Mouse (Mus musculus): ENCODE measurements at regions not wholly inside any gene's neighbourhood (a gene's known extent, or its start where the extent isn't known, plus 50 kb on each side); places are given as distances from the start of the nearest gene placed in this dataset.

DNA sequence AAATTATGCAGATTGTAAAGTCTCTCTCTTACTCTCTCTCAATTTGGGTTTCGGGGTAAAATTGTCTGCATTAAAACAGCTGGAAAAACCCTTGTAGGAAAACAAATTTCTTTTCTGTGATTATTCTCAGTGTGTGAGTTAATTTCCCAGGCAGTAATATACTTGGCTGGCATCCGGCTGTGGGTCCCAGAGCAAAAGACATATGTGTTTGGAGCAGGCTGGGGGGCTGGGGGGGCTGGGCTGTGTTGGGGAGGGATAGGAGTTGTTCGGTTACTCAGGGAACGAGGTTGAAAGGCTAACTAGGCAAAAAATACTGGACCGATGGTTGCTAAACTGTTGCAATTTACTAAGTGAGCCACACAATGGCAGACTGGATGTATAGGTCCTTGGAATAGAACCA is 175.3 kb upstream of the Rbfox1 start:
- Histone ChIP-seq H3K9ac (ENCODE audit: control insufficient read depth, low read depth, low read length, poor library complexity, severe bottlenecking) (no peak overlapping the region), H3K27ac (ENCODE audit: control insufficient read depth, low read depth, low read length) (no peak overlapping the region), H3K4me3 (ENCODE audit: control insufficient read depth in 1 of 2, insufficient read depth in 1 of 2, low read depth in 2 of 2, low read length in 2 of 2) (no peak overlapping the region), H3K36me3 (ENCODE audit: control insufficient read depth in 1 of 2, insufficient read depth in 2 of 2, low read length in 2 of 2) (no peaks in the 10 kb centered on the region), H3K27me3 (ENCODE audit: control insufficient read depth in 1 of 2, insufficient read depth in 2 of 2, low read length in 2 of 2) (no peaks in the 10 kb centered on the region), H3K79me2 (ENCODE audit: control insufficient read depth, insufficient read depth, low read length, poor library complexity) (no peaks in the 10 kb centered on the region), H3K4me1 (ENCODE audit: control insufficient read depth in 1 of 2, insufficient read depth in 2 of 2, low read length in 2 of 2) (no peaks in the 10 kb centered on the region), H3K9me3 (replicated peaks; ENCODE audit: insufficient read depth, low read length) (no peaks in the 10 kb centered on the region)
- no peak for DNase-seq (ENCODE audit: low read depth, low spot score)
- TF ChIP-seq MYB (IDR thresholded peaks at IDR 0.05; ENCODE audit: low read depth, low read length), result no peak
- TF ChIP-seq RCOR1 (IDR thresholded peaks at IDR 0.05; ENCODE audit: low read depth, low read length), result no peak
- no peak for TF ChIP-seq MAX (IDR thresholded peaks at IDR 0.05; ENCODE audit: low read length)
- no peak for TF ChIP-seq POLR2A (IDR thresholded peaks at IDR 0.05; ENCODE audit: control insufficient read depth in 1 of 2, insufficient read depth in 1 of 2, low read depth in 1 of 2, low read length in 2 of 2, poor library complexity in 1 of 2)
- TF ChIP-seq USF1 (IDR thresholded peaks at IDR 0.05; ENCODE audit: low read depth, low read length), result no peak
- TF ChIP-seq TAL1 (IDR thresholded peaks at IDR 0.05; ENCODE audit: low read length), result no peak
- no peak for TF ChIP-seq GABPA (IDR thresholded peaks at IDR 0.05; ENCODE audit: low read depth, low read length)
- no peak for TF ChIP-seq MEF2A (IDR thresholded peaks at IDR 0.05; ENCODE audit: extremely low read depth, insufficient replicate concordance, low read depth, low read length, poor library complexity, severe bottlenecking)
- TF ChIP-seq RAD21 (IDR thresholded peaks at IDR 0.05; ENCODE audit: low read depth, low read length), result no peak
- TF ChIP-seq POLR2AphosphoS2 (IDR thresholded peaks at IDR 0.05; ENCODE audit: low read length), result no peak

DNA sequence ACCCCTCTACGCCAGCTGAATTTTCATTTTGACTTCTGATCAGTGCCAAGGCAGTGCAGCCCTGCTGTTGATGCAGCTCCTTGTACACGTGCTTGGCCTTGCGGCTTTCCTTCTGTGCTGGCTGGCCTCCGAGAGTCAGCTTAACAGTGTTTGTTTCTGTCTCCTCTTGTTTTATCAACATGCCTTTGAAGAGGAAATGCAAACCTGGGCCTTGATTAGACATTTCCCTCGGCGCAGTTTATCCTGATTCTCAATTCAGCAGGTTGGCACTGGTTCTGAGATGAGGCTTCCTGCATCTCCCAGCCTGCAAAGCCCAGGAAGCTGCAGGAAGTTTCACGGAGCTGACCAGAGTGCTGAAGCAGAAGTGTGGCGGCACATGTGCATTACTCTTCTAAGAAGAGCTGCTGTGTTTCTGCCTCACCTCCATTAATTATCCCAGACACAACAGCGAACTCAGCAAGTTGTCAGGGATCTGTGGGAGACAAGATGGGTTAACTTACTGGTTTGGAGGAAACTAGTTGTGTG is 184.4 kb upstream of the Rbfox1 start:
- TF ChIP-seq KAT2A (conservative IDR thresholded peaks at IDR 0.05; ENCODE audit: low read depth, low read length) (no peak), POLR2AphosphoS5 (IDR thresholded peaks at IDR 0.05; ENCODE audit: borderline replicate concordance, low read depth, low read length) (no peak), ZC3H11A (IDR thresholded peaks at IDR 0.05; ENCODE audit: low read depth, low read length) (no peak), POLR2AphosphoS2 (IDR thresholded peaks at IDR 0.05; ENCODE audit: low read length) (no peak), MAX (IDR thresholded peaks at IDR 0.05; ENCODE audit: low read length) (no peak), RCOR1 (IDR thresholded peaks at IDR 0.05; ENCODE audit: low read depth, low read length) (no peak)
- Histone ChIP-seq H3K79me2 (ENCODE audit: control insufficient read depth, insufficient read depth, low read length, poor library complexity) (no peaks in the 10 kb centered on the region), H3K4me3 (ENCODE audit: control insufficient read depth in 1 of 2, insufficient read depth in 1 of 2, low read depth in 2 of 2, low read length in 2 of 2) (no peak overlapping the region), H3K36me3 (ENCODE audit: control insufficient read depth in 1 of 2, insufficient read depth in 2 of 2, low read length in 2 of 2) (no peaks in the 10 kb centered on the region), H3K27me3 (ENCODE audit: control insufficient read depth in 1 of 2, insufficient read depth in 2 of 2, low read length in 2 of 2) (no peaks in the 10 kb centered on the region), H3K9me3 (replicated peaks; ENCODE audit: insufficient read depth, low read length) (no peaks in the 10 kb centered on the region), H3K27ac (ENCODE audit: control insufficient read depth, low read depth, low read length) (no peak overlapping the region), H3K9ac (ENCODE audit: control insufficient read depth, low read depth, low read length, poor library complexity, severe bottlenecking) (no peak overlapping the region), H3K4me1 (ENCODE audit: control insufficient read depth in 1 of 2, insufficient read depth in 2 of 2, low read length in 2 of 2) (no peaks in the 10 kb centered on the region)
- peak; percentile 15 for DNase-seq (ENCODE audit: low read depth, low spot score)

DNA sequence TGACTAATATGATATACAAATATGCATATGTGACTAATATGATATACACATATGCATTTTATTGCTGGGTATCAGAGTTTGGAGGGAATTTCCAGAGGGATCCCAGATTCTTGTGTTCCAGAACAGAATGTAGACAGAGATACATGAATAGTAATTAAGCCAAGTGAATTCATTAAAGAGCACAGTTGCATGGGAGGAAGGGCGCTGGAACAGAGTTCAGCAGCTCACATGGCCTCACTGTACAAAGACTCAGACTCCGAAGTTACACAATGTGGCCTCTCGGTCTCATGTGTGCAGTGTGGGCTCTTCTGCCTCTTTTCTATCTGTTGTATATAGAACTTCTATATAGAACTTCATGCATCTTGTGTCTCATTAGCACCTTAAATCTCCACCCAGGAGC is 196.8 kb upstream of the Rbfox1 start:
- H3K27me3 ChIP-seq (ENCODE audit: control insufficient read depth in 1 of 2, insufficient read depth in 2 of 2, low read length in 2 of 2), result no peaks in the 10 kb centered on the region
- no peak overlapping the region for H3K27ac ChIP-seq (ENCODE audit: control insufficient read depth, low read depth, low read length)
- no peaks in the 10 kb centered on the region for H3K4me1 ChIP-seq (ENCODE audit: control insufficient read depth in 1 of 2, insufficient read depth in 2 of 2, low read length in 2 of 2)
- H3K9ac ChIP-seq (ENCODE audit: control insufficient read depth, low read depth, low read length, poor library complexity, severe bottlenecking), result no peak overlapping the region
- no peak for DNase-seq (ENCODE audit: low read depth, low spot score)
- H3K9me3 ChIP-seq (replicated peaks; ENCODE audit: insufficient read depth, low read length), result no peaks in the 10 kb centered on the region
- no peaks in the 10 kb centered on the region for H3K79me2 ChIP-seq (ENCODE audit: control insufficient read depth, insufficient read depth, low read length, poor library complexity)
- no peaks in the 10 kb centered on the region for H3K36me3 ChIP-seq (ENCODE audit: control insufficient read depth in 1 of 2, insufficient read depth in 2 of 2, low read length in 2 of 2)
- H3K4me3 ChIP-seq (ENCODE audit: control insufficient read depth in 1 of 2, insufficient read depth in 1 of 2, low read depth in 2 of 2, low read length in 2 of 2), result no peak overlapping the region
- TF ChIP-seq MEF2A (IDR thresholded peaks at IDR 0.05; ENCODE audit: extremely low read depth, insufficient replicate concordance, low read depth, low read length, poor library complexity, severe bottlenecking) (no peak), ELF1 (IDR thresholded peaks at IDR 0.05; ENCODE audit: low read depth, low read length) (no peak), TBP (IDR thresholded peaks at IDR 0.05; ENCODE audit: low read depth, low read length) (no peak), TAL1 (IDR thresholded peaks at IDR 0.05; ENCODE audit: low read length) (no peak), NELFE (IDR thresholded peaks at IDR 0.05; ENCODE audit: low read depth, low read length) (no peak), RAD21 (IDR thresholded peaks at IDR 0.05; ENCODE audit: low read depth, low read length) (no peak), HCFC1 (IDR thresholded peaks at IDR 0.05; ENCODE audit: low read depth, low read length) (no peak), RCOR1 (IDR thresholded peaks at IDR 0.05; ENCODE audit: low read depth, low read length) (no peak), ETS1 (IDR thresholded peaks at IDR 0.05; ENCODE audit: low read depth, low read length) (no peak), NRF1 (IDR thresholded peaks at IDR 0.05; ENCODE audit: insufficient read depth, low read depth, low read length, poor library complexity, severe bottlenecking) (no peak), USF2 (IDR thresholded peaks at IDR 0.05; ENCODE audit: borderline replicate concordance in 1 of 2, insufficient read depth in 1 of 2, low read depth in 1 of 2, low read length in 2 of 2) (no peak), MYB (IDR thresholded peaks at IDR 0.05; ENCODE audit: low read depth, low read length) (no peak), ZKSCAN1 (IDR thresholded peaks at IDR 0.05; ENCODE audit: low read depth, low read length) (no peak)
